Mouse (Mus musculus) liver, postnatal 0 days (tissue): ENCODE measurements around the gene Hist1h4b.

Experiments
- CTCF ChIP-seq: sonication (generic); IDR thresholded peaks from 2 replicates; pipeline ENCODE4 v1.5.1; 2016; ENCODE audit warnings: antibody characterized with exemption, low read depth
- EP300 ChIP-seq: IDR thresholded peaks from 2 replicates; pipeline ENCODE4 v1.6.1; 2016; ENCODE audit warnings: antibody characterized with exemption, low read depth, mild to moderate bottlenecking

- TF ChIP-seq CTCF (peak; percentile 92), EP300 (no peak)
These were observed 35.7 kb downstream of the Hist1h4b start for GRCm38 (mm10) chr13:23792520-23792919.
